Mouse (Mus musculus): ENCODE data around the gene Mum1. TPM values are rescaled to one million over a fixed set of nuclear protein-coding genes. Genes with fewer than 3 reads are reported as not detected.
A peak's percentile ranks its signal among the peaks of the same experiment; 100 is the strongest.
"Not testable (repeated sequence)": the region's sequence is repeated elsewhere in the genome, so short reads cannot be mapped to it uniquely, and the experiment has no call there.

Mum1 gene
- polyA plus RNA-seq, 1 experiment from 2014 or later: 63.4 TPM

DNA sequence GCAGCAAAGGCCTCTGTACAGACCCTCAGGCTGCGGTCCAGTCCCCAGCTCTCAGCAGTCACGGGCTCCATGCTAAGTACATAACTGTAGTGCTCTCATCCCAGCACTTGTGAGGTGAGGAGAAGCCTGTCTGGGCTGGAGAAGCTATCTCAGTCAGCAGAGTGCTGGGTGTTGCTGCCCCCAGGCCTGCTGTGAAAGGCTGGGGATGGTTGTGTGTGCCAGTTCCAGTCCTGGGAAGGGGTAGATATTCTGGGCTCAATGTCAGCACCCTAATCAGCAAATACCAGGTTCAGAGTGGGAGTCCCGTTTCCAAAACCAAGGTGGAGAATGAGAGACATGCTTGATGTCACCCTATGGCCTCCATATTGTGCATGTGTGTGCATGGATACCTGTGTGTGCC, 16.4 kb downstream of the Mum1 start:
- Histone ChIP-seq H3K36me3 (ENCODE audit: insufficient read depth) (peaks cover 71% of the 10 kb centered on the region), H3K27me3 (ENCODE audit: insufficient read depth, low read length) (no peaks in the 10 kb centered on the region), H3K27ac (ENCODE audit: low read depth) (no peak overlapping the region), H3K9ac (no peak overlapping the region), H3K4me2 (no peak overlapping the region), H3K4me3 (ENCODE audit: low read depth, low read length) (no peak overlapping the region), H3K9me3 (ENCODE audit: low read depth, low read length) (no peaks in the 10 kb centered on the region), H3K4me1 (ENCODE audit: insufficient read depth) (no peaks in the 10 kb centered on the region)
- TF ChIP-seq CTCF (IDR thresholded peaks at IDR 0.05; ENCODE audit: low read depth): no peak
- DNase-seq: no peak
- no peak for ATAC-seq (ENCODE audit: insufficient read depth)
- WGBS: 82% methylated on average over 3 of the region's 3 CpGs

DNA sequence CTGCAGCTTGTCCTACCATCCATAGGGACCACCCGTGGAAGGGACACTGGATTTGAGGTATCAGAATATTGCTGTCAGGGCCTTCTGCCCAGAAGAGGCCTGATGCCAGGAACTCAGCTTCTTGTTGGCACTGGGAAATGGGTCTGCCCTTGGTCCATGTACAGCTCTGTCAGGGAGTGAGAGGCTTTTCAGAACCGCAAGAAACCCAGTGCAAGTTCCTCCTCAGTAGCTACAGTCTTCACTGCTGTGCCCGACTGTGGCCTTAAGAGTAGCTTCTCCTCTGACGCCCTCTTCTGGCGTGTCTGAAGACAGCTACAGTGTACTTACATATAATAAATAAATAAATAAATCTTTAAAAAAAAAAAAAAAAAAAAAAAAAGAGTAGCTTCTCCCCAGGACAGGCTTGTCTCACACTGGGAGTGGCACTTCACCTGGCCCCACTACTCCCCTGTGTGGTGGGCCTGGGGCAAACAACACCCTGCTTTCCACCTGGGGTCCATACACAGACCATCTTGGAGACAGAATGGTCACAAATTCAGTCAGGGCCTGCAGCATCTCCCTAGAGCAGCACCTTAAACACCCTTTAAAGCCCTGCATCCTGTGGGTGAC, 18.7 kb downstream of the Mum1 start:
- no peaks in the 10 kb centered on the region for H3K27me3 ChIP-seq (ENCODE audit: insufficient read depth, low read length)
- peak; percentile 71 for DNase-seq
- 0 out of 2 replicates have a peak, but pooled peaks cover under 1% of the 10 kb centered on the region for H3K4me1 ChIP-seq (ENCODE audit: insufficient read depth)
- no peaks in the 10 kb centered on the region for H3K9me3 ChIP-seq (ENCODE audit: low read depth, low read length)
- no peak for ATAC-seq (ENCODE audit: insufficient read depth)
- peak overlapping the region; percentile 20; the same call in 1 of the 2 replicates for H3K9ac ChIP-seq
- TF ChIP-seq CTCF (IDR thresholded peaks at IDR 0.05; ENCODE audit: low read depth): peak; percentile 39
- no peak overlapping the region for H3K4me2 ChIP-seq
- H3K27ac ChIP-seq (ENCODE audit: low read depth): no peak overlapping the region
- 27% methylated on average over 5 of the region's 5 CpGs for WGBS
- no peak overlapping the region for H3K4me3 ChIP-seq (ENCODE audit: low read depth, low read length)
- H3K36me3 ChIP-seq (ENCODE audit: insufficient read depth): peaks cover 49% of the 10 kb centered on the region

DNA sequence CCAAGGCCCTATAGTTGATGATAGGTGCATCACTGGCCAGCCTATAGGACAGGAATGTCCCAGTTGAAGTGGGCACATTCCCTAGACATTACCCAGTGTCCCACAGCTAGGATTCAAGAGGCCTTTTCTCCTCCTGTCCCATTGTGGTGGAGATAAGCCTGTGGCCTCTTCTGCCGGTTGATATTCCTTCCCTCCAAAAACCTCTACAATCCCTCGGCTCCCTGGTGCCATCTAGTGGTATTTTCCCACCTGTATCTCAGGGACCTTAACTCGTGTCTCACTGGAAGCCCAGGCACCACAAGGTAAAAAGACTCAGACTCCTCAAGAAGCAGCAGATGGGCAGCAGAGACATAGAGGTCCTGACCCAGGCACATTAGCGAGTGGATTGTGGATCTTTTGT, 19.4 kb downstream of the Mum1 start:
- peak; percentile 96 for DNase-seq
- Histone ChIP-seq H3K9ac (peak overlapping the region; percentile 20), H3K4me2 (no peak overlapping the region), H3K27ac (ENCODE audit: low read depth) (no peak overlapping the region), H3K36me3 (ENCODE audit: insufficient read depth) (peaks cover 41% of the 10 kb centered on the region), H3K4me3 (ENCODE audit: low read depth, low read length) (no peak overlapping the region), H3K4me1 (ENCODE audit: insufficient read depth) (peaks cover 3% of the 10 kb centered on the region; the same call in 1 of the 2 replicates), H3K27me3 (ENCODE audit: insufficient read depth, low read length) (no peaks in the 10 kb centered on the region), H3K9me3 (ENCODE audit: low read depth, low read length) (no peaks in the 10 kb centered on the region)
- ATAC-seq (ENCODE audit: insufficient read depth): peak; percentile 4; the same call in 1 of the 2 replicates
- WGBS: 4% methylated on average over 4 of the region's 4 CpGs
- peak; percentile 93 for TF ChIP-seq CTCF (IDR thresholded peaks at IDR 0.05; ENCODE audit: low read depth)

DNA sequence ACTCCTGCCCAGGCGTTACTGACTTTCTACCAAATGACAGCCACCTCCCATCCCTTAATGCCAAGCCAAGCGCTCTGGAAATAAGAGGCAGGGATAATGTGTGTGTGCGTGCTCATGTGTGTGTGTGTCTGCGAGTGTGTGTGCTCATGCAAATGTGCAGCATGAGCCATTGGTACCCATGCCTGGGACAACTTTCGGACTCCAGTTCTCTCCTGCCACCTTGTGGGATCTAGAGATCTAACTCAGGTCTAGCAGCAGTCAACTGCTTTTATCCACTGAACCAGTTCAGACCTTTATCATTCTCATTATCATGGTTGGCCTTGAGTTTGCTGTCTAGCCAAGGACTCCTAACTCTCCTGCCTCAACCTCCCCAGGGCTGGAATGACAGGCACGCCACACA, 21.6 kb downstream of the Mum1 start:
- H3K4me2 ChIP-seq: peak overlapping the region; percentile 90
- DNase-seq: peak; percentile 68
- no peak overlapping the region for H3K27ac ChIP-seq (ENCODE audit: low read depth)
- peak; percentile 55 for TF ChIP-seq CTCF (IDR thresholded peaks at IDR 0.05; ENCODE audit: low read depth)
- 44% methylated on average over 6 of the region's 6 CpGs for WGBS
- peaks cover 19% of the 10 kb centered on the region for H3K36me3 ChIP-seq (ENCODE audit: insufficient read depth)
- H3K4me3 ChIP-seq (ENCODE audit: low read depth, low read length): no peak overlapping the region
- H3K9me3 ChIP-seq (ENCODE audit: low read depth, low read length): no peaks in the 10 kb centered on the region
- H3K9ac ChIP-seq: no peak overlapping the region
- H3K27me3 ChIP-seq (ENCODE audit: insufficient read depth, low read length): no peaks in the 10 kb centered on the region
- H3K4me1 ChIP-seq (ENCODE audit: insufficient read depth): peaks cover 3% of the 10 kb centered on the region; the same call in 1 of the 2 replicates
- ATAC-seq (ENCODE audit: insufficient read depth): no peak

DNA sequence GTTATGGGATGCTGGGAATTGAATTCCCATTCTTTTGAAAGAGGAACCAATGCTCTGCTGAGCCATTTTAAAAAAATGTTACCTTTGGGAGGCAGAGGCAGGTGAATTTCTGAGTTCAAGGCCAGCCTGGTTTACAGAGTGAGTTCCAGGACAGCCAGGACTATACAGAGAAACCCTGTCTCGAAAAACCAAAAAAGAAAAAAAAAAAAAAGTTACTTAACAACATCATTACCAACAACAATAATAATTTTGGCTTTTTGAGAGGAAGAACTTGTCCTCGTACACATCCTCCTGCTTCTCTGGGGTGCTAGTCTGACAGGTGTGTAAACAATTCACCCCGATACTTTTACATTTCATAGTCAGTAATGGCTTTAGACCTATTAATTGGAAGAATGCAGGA, 22.2 kb downstream of the Mum1 start:
- H3K9ac ChIP-seq; H3K9me3 ChIP-seq (ENCODE audit: low read depth, low read length); H3K27me3 ChIP-seq (ENCODE audit: insufficient read depth, low read length); H3K4me1 ChIP-seq (ENCODE audit: insufficient read depth); DNase-seq; H3K27ac ChIP-seq (ENCODE audit: low read depth); ATAC-seq (ENCODE audit: insufficient read depth): not testable (repeated sequence)
- WGBS: 35% methylated on average over 3 of the region's 3 CpGs
- H3K4me3 ChIP-seq (ENCODE audit: low read depth, low read length): peak overlapping the region; percentile 66
- peak overlapping the region; percentile 90 for H3K4me2 ChIP-seq
- H3K36me3 ChIP-seq (ENCODE audit: insufficient read depth): peaks cover 16% of the 10 kb centered on the region

DNA sequence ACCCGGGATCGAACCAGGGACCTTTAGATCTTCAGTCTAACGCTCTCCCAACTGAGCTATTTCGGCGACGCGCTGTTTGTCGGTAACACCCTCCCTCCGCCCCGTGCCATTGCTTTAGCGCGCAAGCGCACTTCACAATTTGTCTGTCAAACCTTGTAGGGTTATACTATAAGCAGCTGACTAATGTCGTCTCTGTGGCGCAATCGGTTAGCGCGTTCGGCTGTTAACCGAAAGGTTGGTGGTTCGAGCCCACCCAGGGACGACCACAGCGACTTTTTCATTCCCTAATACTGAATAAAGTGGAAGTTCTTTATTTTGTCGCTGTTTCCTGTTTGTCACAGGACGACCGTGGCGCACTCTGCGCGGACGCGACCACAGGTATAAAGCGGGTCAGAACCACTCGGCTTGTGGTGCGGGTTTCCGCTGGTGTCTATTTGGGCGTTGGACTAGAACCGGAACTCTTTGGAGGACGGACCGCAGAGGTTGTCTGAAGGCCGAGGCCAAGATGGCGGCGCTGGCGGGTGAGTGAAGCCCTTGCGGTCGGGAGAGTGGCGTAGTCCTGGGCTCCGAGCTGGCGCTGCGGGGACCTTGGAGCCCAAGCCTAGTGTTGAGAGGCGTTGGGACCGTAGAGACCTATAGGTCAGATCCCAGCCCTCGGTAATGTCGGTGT, 22.9 kb downstream of the Mum1 start, which contains the start of gene Ndufs7:
Ndufs7 (plus strand) TSS at position 151 of the 670 bp plus-strand sequence.
- Histone ChIP-seq H3K4me3 (ENCODE audit: low read depth, low read length) (peak within 1 kb of the TSS; percentile 66), H3K4me2 (peak within 1 kb of the TSS; percentile 90), H3K36me3 (ENCODE audit: insufficient read depth) (peaks cover 15% of the 10 kb centered on the region), H3K4me1 (ENCODE audit: insufficient read depth) (peaks cover 3% of the 10 kb centered on the region; the same call in 1 of the 2 replicates), H3K27ac (ENCODE audit: low read depth) (peak within 1 kb of the TSS; percentile 75), H3K27me3 (ENCODE audit: insufficient read depth, low read length) (no peaks in the 10 kb centered on the region), H3K9me3 (ENCODE audit: low read depth, low read length) (no peaks in the 10 kb centered on the region), H3K9ac (peak within 1 kb of the TSS; percentile 80)
- DNase-seq: peak; percentile 98
- WGBS: under 1% methylated on average over 53 of the region's 53 CpGs
- TF ChIP-seq CTCF (IDR thresholded peaks at IDR 0.05; ENCODE audit: low read depth): no peak
- peak; percentile 92 for ATAC-seq (ENCODE audit: insufficient read depth)

DNA sequence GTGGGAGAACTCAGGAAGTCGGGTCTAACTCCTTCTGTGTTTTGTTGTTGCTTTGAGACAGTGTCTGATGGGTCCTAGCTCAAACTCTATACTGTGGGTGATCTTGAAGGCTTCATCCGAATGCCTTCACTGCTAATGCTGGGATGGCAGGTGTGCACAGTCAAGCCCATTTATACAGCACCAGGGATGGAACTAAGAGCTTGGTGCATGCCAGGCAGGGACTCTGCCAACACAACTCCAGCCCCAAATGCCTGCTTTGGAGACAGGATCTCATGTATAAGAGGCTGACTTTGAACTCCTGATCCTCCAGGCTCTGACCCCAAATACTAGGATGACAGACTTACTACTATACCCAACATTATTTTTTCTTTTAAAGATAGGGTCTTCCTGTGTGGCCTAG, 23.8 kb downstream of the Mum1 start:
- Histone ChIP-seq H3K27me3 (ENCODE audit: insufficient read depth, low read length) (no peaks in the 10 kb centered on the region), H3K4me1 (ENCODE audit: insufficient read depth) (peaks cover 3% of the 10 kb centered on the region; the same call in 1 of the 2 replicates), H3K9ac (peak overlapping the region; percentile 80), H3K36me3 (ENCODE audit: insufficient read depth) (peaks cover 18% of the 10 kb centered on the region), H3K27ac (ENCODE audit: low read depth) (peak overlapping the region; percentile 75; the same call in 1 of the 2 replicates), H3K4me2 (peak overlapping the region; percentile 90), H3K9me3 (ENCODE audit: low read depth, low read length) (no peaks in the 10 kb centered on the region), H3K4me3 (ENCODE audit: low read depth, low read length) (peak overlapping the region; percentile 66)
- ATAC-seq (ENCODE audit: insufficient read depth) (no peak), DNase-seq (no peak)
- 33% methylated on average over 2 of the region's 2 CpGs for whole genome bisulfite sequencing
- no peak for TF ChIP-seq CTCF (IDR thresholded peaks at IDR 0.05; ENCODE audit: low read depth)
